Mouse (Mus musculus) hindbrain, embryonic 10.5 days (tissue): ENCODE data around the gene Kpna6. TPM values are rescaled to one million over a fixed set of nuclear protein-coding genes. Genes with fewer than 3 reads are reported as not detected.

Experiments used
- DNase-seq: peaks from one replicate; pipeline ENCODE4 v3.0.0-alpha.2; 2017; ENCODE audit warnings: low spot score
- H3K27ac ChIP-seq: fragments of 300-500 bp; sonication (generic); 2 replicates; pipeline ENCODE4 v1.5.1; 2016; ENCODE audit warnings: mild to moderate bottlenecking, moderate library complexity
- H3K27me3 ChIP-seq: fragments of 300-500 bp; sonication (generic); 2 replicates; pipeline ENCODE4 v1.6.1; 2016; ENCODE audit warnings: mild to moderate bottlenecking; ENCODE audit not compliant: poor library complexity, insufficient read depth, severe bottlenecking
- H3K36me3 ChIP-seq: fragments of 300-500 bp; sonication (generic); 2 replicates; pipeline ENCODE4 v1.6.1; 2016; ENCODE audit warnings: mild to moderate bottlenecking, moderate library complexity
- H3K4me1 ChIP-seq: fragments of 300-500 bp; sonication (generic); replicated peaks from 2 replicates; pipeline ENCODE4 v1.6.1; 2016; ENCODE audit warnings: mild to moderate bottlenecking
- H3K4me3 ChIP-seq: fragments of 300-500 bp; sonication (generic); 2 replicates; pipeline ENCODE4 v1.5.1; 2016; ENCODE audit warnings: mild to moderate bottlenecking, moderate library complexity
- H3K9me3 ChIP-seq: fragments of 300-500 bp; sonication (generic); 2 replicates; pipeline ENCODE4 v1.6.1; 2016; ENCODE audit warnings: mild to moderate bottlenecking, moderate library complexity
- WGBS: fragments of 180-500 bp; shearing (Covaris S2); methylation state at CpG from one replicate; pipeline ENCODE4 v1.1.7; 2016; 5-methylcytosine and 5-hydroxymethylcytosine counted together
- polyA plus RNA-seq: library from polyadenylated mRNA; unstranded; fragments of >200 nt; fragmentation: Nextera tagmentation; extraction: Ambion mirVana; gene quantifications from 2 replicates; pipeline ENCODE4 v1.2.1, GENCODE M21; 2016

Gene Kpna6
- polyA plus RNA-seq, 1 experiment from 2014 or later, result 16.4 TPM

- H3K36me3 ChIP-seq, result peaks cover 95% of the 10 kb centered on the region
- WGBS, result 89% methylated on average over 11 of the region's 11 CpGs
- no peak for DNase-seq
- no peaks in the 10 kb centered on the region for H3K27me3 ChIP-seq
- H3K9me3 ChIP-seq, result no peaks in the 10 kb centered on the region
- H3K27ac ChIP-seq, result no peak overlapping the region
- H3K4me1 ChIP-seq, result no peaks in the 10 kb centered on the region
- no peak overlapping the region for H3K4me3 ChIP-seq
Observed at GRCm38 (mm10) chr4:129683901-129684493, 11.4 kb upstream of the Kpna6 start.

- no peak for DNase-seq
- Histone ChIP-seq H3K4me3 (no peak overlapping the region), H3K9me3 (no peaks in the 10 kb centered on the region), H3K27me3 (no peaks in the 10 kb centered on the region), H3K4me1 (no peaks in the 10 kb centered on the region), H3K27ac (no peak overlapping the region), H3K36me3 (peaks cover 96% of the 10 kb centered on the region)
- 94% methylated on average over 11 of the region's 11 CpGs for WGBS
Observed at GRCm38 (mm10) chr4:129681837-129682236, 9.3 kb upstream of the Kpna6 start.

GRCm38 (mm10) chr4:129672878-129673449 lies 397 bp upstream of the Kpna6 start:
- Histone ChIP-seq H3K27me3 (no peaks in the 10 kb centered on the region), H3K36me3 (peaks cover 45% of the 10 kb centered on the region), H3K9me3 (no peaks in the 10 kb centered on the region), H3K27ac (peak overlapping the region; percentile 94), H3K4me3 (peak overlapping the region; percentile 89), H3K4me1 (peaks cover 23% of the 10 kb centered on the region)
- WGBS, result 10% methylated on average over 10 of the region's 10 CpGs
- no peak for DNase-seq

- H3K4me3 ChIP-seq, result peak overlapping the region; percentile 89
- peak; percentile 42 for DNase-seq
- H3K36me3 ChIP-seq, result peaks cover 41% of the 10 kb centered on the region
- H3K27me3 ChIP-seq, result no peaks in the 10 kb centered on the region
- no peaks in the 10 kb centered on the region for H3K9me3 ChIP-seq
- H3K27ac ChIP-seq, result peak overlapping the region; percentile 94
- 11% methylated on average over 12 of the region's 12 CpGs for WGBS
- H3K4me1 ChIP-seq, result peaks cover 23% of the 10 kb centered on the region
Observed at GRCm38 (mm10) chr4:129671491-129672082, 980 bp downstream of the Kpna6 start.

GRCm38 (mm10) chr4:129662255-129662813 lies 10.2 kb downstream of the Kpna6 start:
- H3K27me3 ChIP-seq, result no peaks in the 10 kb centered on the region
- 88% methylated on average over 3 of the region's 3 CpGs for WGBS
- no peak overlapping the region for H3K27ac ChIP-seq
- H3K36me3 ChIP-seq, result peaks cover 78% of the 10 kb centered on the region
- H3K9me3 ChIP-seq, result no peaks in the 10 kb centered on the region
- H3K4me1 ChIP-seq, result no peaks in the 10 kb centered on the region
- H3K4me3 ChIP-seq, result no peak overlapping the region
- DNase-seq, result no peak

GRCm38 (mm10) chr4:129661584-129661983 lies 11.0 kb downstream of the Kpna6 start:
- Histone ChIP-seq H3K27ac (no peak overlapping the region), H3K9me3 (no peaks in the 10 kb centered on the region), H3K36me3 (peaks cover 78% of the 10 kb centered on the region), H3K4me1 (no peaks in the 10 kb centered on the region), H3K4me3 (no peak overlapping the region), H3K27me3 (no peaks in the 10 kb centered on the region)
- WGBS, result 98% methylated on average over 3 of the region's 3 CpGs
- no peak for DNase-seq

- no peaks in the 10 kb centered on the region for H3K4me1 ChIP-seq
- peaks cover 98% of the 10 kb centered on the region for H3K36me3 ChIP-seq
- no peak overlapping the region for H3K27ac ChIP-seq
- no peaks in the 10 kb centered on the region for H3K27me3 ChIP-seq
- WGBS, result 93% methylated on average over 14 of the region's 14 CpGs
- H3K4me3 ChIP-seq, result no peak overlapping the region
- no peak for DNase-seq
- H3K9me3 ChIP-seq, result no peaks in the 10 kb centered on the region
Observed at GRCm38 (mm10) chr4:129654770-129655169, 17.8 kb downstream of the Kpna6 start.

GRCm38 (mm10) chr4:129650359-129650758 lies 22.2 kb downstream of the Kpna6 start:
- peaks cover 98% of the 10 kb centered on the region for H3K36me3 ChIP-seq
- no peak for DNase-seq
- no peaks in the 10 kb centered on the region for H3K27me3 ChIP-seq
- H3K27ac ChIP-seq, result no peak overlapping the region
- H3K4me1 ChIP-seq, result no peaks in the 10 kb centered on the region
- no peaks in the 10 kb centered on the region for H3K9me3 ChIP-seq
- 95% methylated on average over 8 of the region's 8 CpGs for WGBS
- H3K4me3 ChIP-seq, result no peak overlapping the region

- Histone ChIP-seq H3K36me3 (peaks cover 94% of the 10 kb centered on the region), H3K4me3 (no peak overlapping the region)
- 89% methylated on average over 1 of the region's 1 CpGs for WGBS
Observed at GRCm38 (mm10) chr4:129648656-129649055, 23.9 kb downstream of the Kpna6 start.

GRCm38 (mm10) chr4:129645204-129645603 lies 27.4 kb downstream of the Kpna6 start:
- no peak for DNase-seq
- no peaks in the 10 kb centered on the region for H3K27me3 ChIP-seq
- H3K9me3 ChIP-seq, result no peaks in the 10 kb centered on the region
- H3K36me3 ChIP-seq, result peaks cover 61% of the 10 kb centered on the region
- WGBS, result 93% methylated on average over 6 of the region's 6 CpGs
- peaks cover 9% of the 10 kb centered on the region for H3K4me1 ChIP-seq
- H3K27ac ChIP-seq, result no peak overlapping the region
- no peak overlapping the region for H3K4me3 ChIP-seq

More at GRCm38 (mm10) chr4:129648656-129649055, 23.9 kb downstream of the Kpna6 start:
- DNase-seq, result no peak
- no peak overlapping the region for H3K27ac ChIP-seq
- H3K27me3 ChIP-seq, result no peaks in the 10 kb centered on the region
- no peaks in the 10 kb centered on the region for H3K9me3 ChIP-seq
- no peaks in the 10 kb centered on the region for H3K4me1 ChIP-seq

GRCm38 (mm10) chr4:129641756-129642155 lies 30.8 kb downstream of the Kpna6 start:
- no peaks in the 10 kb centered on the region for H3K27me3 ChIP-seq
- no peaks in the 10 kb centered on the region for H3K9me3 ChIP-seq
- no peak for DNase-seq
- H3K4me3 ChIP-seq, result peak overlapping the region; percentile 70; the same call in 1 of the 2 replicates
- H3K27ac ChIP-seq, result peak overlapping the region; percentile 40; the same call in 1 of the 2 replicates
- H3K4me1 ChIP-seq, result peaks cover 30% of the 10 kb centered on the region
- peaks cover 55% of the 10 kb centered on the region for H3K36me3 ChIP-seq
- WGBS, result 64% methylated on average over 5 of the region's 5 CpGs

GRCm38 (mm10) chr4:129640638-129641467 lies 31.7 kb downstream of the Kpna6 start, which contains the start of gene Txlna:
Txlna (minus strand) TSS chr4:129641065.
- Histone ChIP-seq H3K36me3 (peaks cover 55% of the 10 kb centered on the region), H3K27me3 (no peaks in the 10 kb centered on the region), H3K4me1 (peaks cover 30% of the 10 kb centered on the region), H3K4me3 (peak within 1 kb of the TSS; percentile 70), H3K27ac (peak within 1 kb of the TSS; percentile 94), H3K9me3 (no peaks in the 10 kb centered on the region)
- peak; percentile 98 for DNase-seq
- under 1% methylated on average over 60 of the region's 60 CpGs for WGBS
